Mouse (Mus musculus): ENCODE results near the gene Polq. TPM values are rescaled to one million over a fixed set of nuclear protein-coding genes. Genes with fewer than 3 reads are reported as not detected.

Gene Polq
- polyA plus RNA-seq (2015; fragmentation: Nextera tagmentation; extraction: Ambion mirVana), result 3.4 and 3.7 TPM in 2 replicates

DNA sequence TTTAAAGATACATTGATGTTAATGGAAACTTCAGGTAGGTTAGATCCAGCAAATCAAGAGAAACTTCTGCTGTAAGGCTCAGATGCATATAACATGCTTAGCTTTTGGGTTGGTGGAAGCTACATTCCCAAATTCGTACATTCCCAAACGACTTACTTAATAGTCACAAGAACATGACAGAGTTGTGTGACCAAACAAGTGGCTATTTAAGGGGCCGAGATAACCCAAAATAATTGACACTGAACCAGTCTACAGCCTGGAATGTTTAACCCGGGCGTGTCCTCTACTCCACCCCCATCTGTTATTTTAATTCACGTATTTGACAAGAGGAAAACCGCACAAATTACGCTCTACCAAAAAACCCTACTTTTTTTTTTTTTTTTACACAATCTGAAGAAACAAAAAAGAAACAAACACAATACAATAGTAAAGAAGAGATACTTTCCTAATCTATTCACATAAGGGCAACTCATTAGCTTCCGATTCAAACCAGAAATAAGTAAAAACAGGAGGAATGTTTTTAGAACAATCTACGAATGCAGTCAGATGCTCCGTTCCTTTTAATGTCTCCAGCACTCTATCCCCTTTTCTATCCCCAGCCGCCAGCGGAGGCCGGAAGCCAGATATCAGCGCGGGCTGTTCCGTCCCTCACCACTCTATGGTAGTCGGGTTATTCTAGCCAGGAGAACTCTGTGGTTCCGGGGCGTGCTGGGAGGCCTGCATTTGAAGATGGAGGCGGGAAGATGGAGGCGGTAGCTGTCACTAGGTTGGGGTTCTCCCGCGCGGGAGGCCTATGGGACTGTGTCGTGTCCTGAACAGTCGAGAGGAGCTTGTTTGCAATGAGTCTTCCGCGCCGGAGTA lies at the start of gene Polq:
TSS of gene Polq (plus strand) at position 726 of the 861 bp plus-strand sequence.
- Histone ChIP-seq H3K27ac (ENCODE audit: low read length) (no peak within 1 kb of the TSS), H3K4me2 (ENCODE audit: low read depth, low read length) (peak within 1 kb of the TSS; percentile 74)
- ATAC-seq, result peak; percentile 98

DNA sequence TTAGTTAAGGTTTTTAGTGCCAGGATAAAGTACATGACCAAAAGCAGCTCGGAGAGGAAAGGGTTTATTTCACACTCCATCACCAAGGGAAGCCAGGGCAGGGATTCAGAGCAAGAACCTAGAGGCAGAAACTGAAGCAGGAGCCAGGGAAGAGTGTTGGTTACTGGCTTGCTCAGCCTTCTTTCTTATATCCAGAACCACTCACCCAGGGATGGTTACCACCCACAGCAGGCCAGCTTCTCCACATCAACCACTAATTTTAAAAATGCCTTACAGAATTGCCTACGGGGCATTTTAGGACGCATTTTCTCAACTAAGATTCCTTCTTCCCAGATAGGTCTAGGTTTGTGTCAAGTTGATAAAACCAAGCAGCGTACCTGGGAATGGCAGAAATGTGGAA lies 48.2 kb upstream of the Polq start:
- Histone ChIP-seq H3K27ac (ENCODE audit: low read length) (no peak overlapping the region), H3K4me2 (ENCODE audit: low read depth, low read length) (no peak overlapping the region), H3K9me3 (ENCODE audit: control insufficient read depth, low read length) (no peaks in the 10 kb centered on the region), H3K36me3 (ENCODE audit: control insufficient read depth, insufficient read depth, low read length) (no peaks in the 10 kb centered on the region), H3K4me3 (ENCODE audit: low read length) (no peak overlapping the region), H3K4me1 (ENCODE audit: control insufficient read depth, insufficient read depth, low read length) (no peaks in the 10 kb centered on the region), H3K9ac (ENCODE audit: low read depth, low read length) (no peak overlapping the region), H3K27me3 (replicated peaks; ENCODE audit: control insufficient read depth, insufficient read depth, low read length) (no peaks in the 10 kb centered on the region)
- 80% methylated on average over 4 of the region's 4 CpGs for WGBS
- no peak for ATAC-seq

More for the DNA sequence above, at the start of gene Polq:
- Histone ChIP-seq H3K4me3 (ENCODE audit: low read length) (peak within 1 kb of the TSS; percentile 81), H3K9me3 (ENCODE audit: control insufficient read depth, low read length) (no peaks in the 10 kb centered on the region), H3K9ac (ENCODE audit: low read depth, low read length) (peak within 1 kb of the TSS; percentile 84), H3K36me3 (ENCODE audit: control insufficient read depth, insufficient read depth, low read length) (no peaks in the 10 kb centered on the region), H3K4me1 (ENCODE audit: control insufficient read depth, insufficient read depth, low read length) (peaks cover 6% of the 10 kb centered on the region), H3K27me3 (replicated peaks; ENCODE audit: control insufficient read depth, insufficient read depth, low read length) (no peaks in the 10 kb centered on the region)
- 5% methylated on average over 30 of the region's 30 CpGs for WGBS

DNA sequence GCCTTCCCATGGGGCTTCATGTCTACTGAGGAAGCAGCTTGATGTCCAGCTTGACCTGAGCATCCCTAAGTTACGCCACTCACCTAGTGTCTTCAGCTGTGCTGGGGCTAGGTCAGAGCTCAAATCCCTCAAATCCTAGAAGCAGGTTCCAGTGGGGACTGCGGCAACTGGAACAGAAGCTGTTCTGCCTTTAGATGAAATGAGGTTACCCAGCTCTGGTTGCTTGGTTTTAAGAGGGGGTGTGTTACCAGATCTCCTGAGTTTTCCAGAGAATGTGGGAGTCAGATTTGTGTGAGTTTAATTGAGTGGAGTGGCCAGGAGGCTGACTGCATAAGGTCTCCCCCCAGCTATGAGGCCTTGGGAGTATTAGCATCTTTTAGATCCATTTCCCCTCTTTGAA lies 32.5 kb upstream of the Polq start:
- 97% methylated on average over 2 of the region's 2 CpGs for WGBS
- Histone ChIP-seq H3K4me1 (ENCODE audit: control insufficient read depth, insufficient read depth, low read length) (no peaks in the 10 kb centered on the region), H3K27ac (ENCODE audit: low read length) (no peak overlapping the region), H3K9ac (ENCODE audit: low read depth, low read length) (no peak overlapping the region), H3K9me3 (ENCODE audit: control insufficient read depth, low read length) (no peaks in the 10 kb centered on the region), H3K4me3 (ENCODE audit: low read length) (no peak overlapping the region), H3K4me2 (ENCODE audit: low read depth, low read length) (no peak overlapping the region), H3K27me3 (replicated peaks; ENCODE audit: control insufficient read depth, insufficient read depth, low read length) (no peaks in the 10 kb centered on the region), H3K36me3 (ENCODE audit: control insufficient read depth, insufficient read depth, low read length) (no peaks in the 10 kb centered on the region)
- no peak for ATAC-seq

DNA sequence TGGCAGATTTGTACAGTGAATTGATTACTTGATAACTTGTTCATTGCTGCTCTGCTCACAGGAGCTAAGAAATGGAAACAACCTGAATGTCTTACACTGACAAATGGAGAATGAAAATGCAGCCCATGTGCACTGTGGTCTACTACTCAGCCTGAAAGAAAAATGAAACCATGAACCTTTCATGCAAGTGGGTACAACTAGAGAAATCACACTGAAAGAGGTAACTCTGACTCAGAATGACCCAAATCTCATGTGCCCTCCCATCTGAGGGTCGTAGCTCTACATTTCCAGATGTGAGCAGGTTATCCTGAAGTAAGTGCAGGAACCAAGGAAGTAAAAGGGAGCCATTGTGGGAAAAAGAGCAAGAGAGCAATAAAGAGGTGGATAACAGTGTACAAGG lies 27.8 kb upstream of the Polq start:
- no peaks in the 10 kb centered on the region for H3K9me3 ChIP-seq (ENCODE audit: control insufficient read depth, low read length)
- no peak overlapping the region for H3K9ac ChIP-seq (ENCODE audit: low read depth, low read length)
- H3K4me2 ChIP-seq (ENCODE audit: low read depth, low read length), result no peak overlapping the region
- 89% methylated on average over 1 of the region's 1 CpGs for WGBS
- H3K36me3 ChIP-seq (ENCODE audit: control insufficient read depth, insufficient read depth, low read length), result no peaks in the 10 kb centered on the region
- no peaks in the 10 kb centered on the region for H3K4me1 ChIP-seq (ENCODE audit: control insufficient read depth, insufficient read depth, low read length)
- H3K27me3 ChIP-seq (replicated peaks; ENCODE audit: control insufficient read depth, insufficient read depth, low read length), result no peaks in the 10 kb centered on the region
- ATAC-seq, result no peak
- H3K4me3 ChIP-seq (ENCODE audit: low read length), result no peak overlapping the region
- H3K27ac ChIP-seq (ENCODE audit: low read length), result no peak overlapping the region

DNA sequence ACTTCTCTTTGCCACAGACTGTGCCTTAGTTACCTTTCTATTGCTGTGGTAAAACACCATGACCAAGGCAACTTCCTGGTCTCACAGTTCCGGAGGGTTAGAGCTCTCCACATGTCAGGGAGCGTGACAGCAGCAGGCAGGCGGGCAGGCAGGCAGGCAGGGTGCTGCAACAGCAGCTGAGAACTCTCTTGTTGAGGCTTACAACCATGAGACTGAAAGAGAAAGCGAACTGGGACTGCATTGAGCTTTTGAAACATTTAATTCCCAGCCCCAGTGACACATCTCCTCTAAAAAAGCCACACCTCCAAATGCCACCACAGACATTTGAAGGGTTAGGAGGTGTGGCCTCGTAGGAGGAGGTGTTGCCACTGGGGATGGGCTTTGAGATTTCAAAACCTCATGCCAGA lies 25.9 kb upstream of the Polq start:
- no peak for ATAC-seq
- WGBS, result 66% methylated on average over 5 of the region's 5 CpGs

DNA sequence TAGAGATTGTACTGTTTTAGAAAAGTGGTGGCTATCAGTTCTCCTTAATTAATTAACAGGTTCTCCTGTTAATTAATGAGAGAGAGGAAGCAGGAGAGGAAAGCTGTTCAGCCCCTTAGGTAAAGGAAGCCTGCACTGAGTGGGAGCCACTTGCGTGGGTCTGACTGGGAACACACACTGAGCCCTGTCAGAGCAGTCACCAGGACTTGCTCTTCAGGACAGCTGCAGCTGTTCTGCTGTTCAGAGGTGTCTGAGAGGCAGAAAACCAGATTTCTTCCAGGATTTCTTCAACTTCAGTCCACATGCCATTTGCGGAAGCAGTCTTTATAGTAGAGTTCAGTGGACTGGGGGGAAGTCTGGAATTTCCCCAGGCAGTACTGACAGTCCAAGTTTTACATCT lies 24.2 kb upstream of the Polq start:
- Histone ChIP-seq H3K27ac (ENCODE audit: low read length) (no peak overlapping the region), H3K4me1 (ENCODE audit: control insufficient read depth, insufficient read depth, low read length) (no peaks in the 10 kb centered on the region), H3K4me3 (ENCODE audit: low read length) (no peak overlapping the region), H3K27me3 (replicated peaks; ENCODE audit: control insufficient read depth, insufficient read depth, low read length) (no peaks in the 10 kb centered on the region), H3K4me2 (ENCODE audit: low read depth, low read length) (no peak overlapping the region), H3K36me3 (ENCODE audit: control insufficient read depth, insufficient read depth, low read length) (no peaks in the 10 kb centered on the region), H3K9me3 (ENCODE audit: control insufficient read depth, low read length) (no peaks in the 10 kb centered on the region), H3K9ac (ENCODE audit: low read depth, low read length) (no peak overlapping the region)
- ATAC-seq, result no peak
- 66% methylated on average over 2 of the region's 2 CpGs for WGBS

More for the DNA sequence above, 25.9 kb upstream of the Polq start:
- no peaks in the 10 kb centered on the region for H3K36me3 ChIP-seq (ENCODE audit: control insufficient read depth, insufficient read depth, low read length)
- H3K4me3 ChIP-seq (ENCODE audit: low read length), result no peak overlapping the region
- no peak overlapping the region for H3K9ac ChIP-seq (ENCODE audit: low read depth, low read length)
- H3K27me3 ChIP-seq (replicated peaks; ENCODE audit: control insufficient read depth, insufficient read depth, low read length), result no peaks in the 10 kb centered on the region
- no peaks in the 10 kb centered on the region for H3K9me3 ChIP-seq (ENCODE audit: control insufficient read depth, low read length)
- H3K4me2 ChIP-seq (ENCODE audit: low read depth, low read length), result no peak overlapping the region
- H3K27ac ChIP-seq (ENCODE audit: low read length), result no peak overlapping the region
- no peaks in the 10 kb centered on the region for H3K4me1 ChIP-seq (ENCODE audit: control insufficient read depth, insufficient read depth, low read length)

DNA sequence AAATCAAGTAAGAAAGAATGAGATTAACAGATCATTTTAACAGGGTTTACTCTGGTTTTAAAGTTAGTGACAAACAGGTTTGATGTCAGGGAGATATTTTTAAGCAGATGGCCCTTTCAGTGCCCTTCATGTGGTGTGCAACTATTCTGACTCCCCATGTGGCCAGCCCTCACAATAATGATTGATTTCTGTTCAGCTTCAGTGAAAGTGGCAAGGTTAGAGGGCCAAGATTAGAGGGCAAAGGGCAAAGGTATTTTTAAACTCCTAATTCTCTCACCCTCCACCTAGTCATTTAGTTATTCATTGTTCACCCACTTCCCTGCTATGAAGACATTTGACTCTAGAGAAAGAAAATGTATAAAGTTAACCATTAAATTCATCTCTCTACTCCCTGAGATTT lies 23.5 kb upstream of the Polq start:
- H3K27ac ChIP-seq (ENCODE audit: low read length), result no peak overlapping the region
- no peak overlapping the region for H3K4me3 ChIP-seq (ENCODE audit: low read length)
- H3K27me3 ChIP-seq (replicated peaks; ENCODE audit: control insufficient read depth, insufficient read depth, low read length), result no peaks in the 10 kb centered on the region
- H3K9me3 ChIP-seq (ENCODE audit: control insufficient read depth, low read length), result no peaks in the 10 kb centered on the region
- H3K4me1 ChIP-seq (ENCODE audit: control insufficient read depth, insufficient read depth, low read length), result no peaks in the 10 kb centered on the region
- ATAC-seq, result no peak
- no peak overlapping the region for H3K4me2 ChIP-seq (ENCODE audit: low read depth, low read length)
- H3K9ac ChIP-seq (ENCODE audit: low read depth, low read length), result no peak overlapping the region
- H3K36me3 ChIP-seq (ENCODE audit: control insufficient read depth, insufficient read depth, low read length), result no peaks in the 10 kb centered on the region

DNA sequence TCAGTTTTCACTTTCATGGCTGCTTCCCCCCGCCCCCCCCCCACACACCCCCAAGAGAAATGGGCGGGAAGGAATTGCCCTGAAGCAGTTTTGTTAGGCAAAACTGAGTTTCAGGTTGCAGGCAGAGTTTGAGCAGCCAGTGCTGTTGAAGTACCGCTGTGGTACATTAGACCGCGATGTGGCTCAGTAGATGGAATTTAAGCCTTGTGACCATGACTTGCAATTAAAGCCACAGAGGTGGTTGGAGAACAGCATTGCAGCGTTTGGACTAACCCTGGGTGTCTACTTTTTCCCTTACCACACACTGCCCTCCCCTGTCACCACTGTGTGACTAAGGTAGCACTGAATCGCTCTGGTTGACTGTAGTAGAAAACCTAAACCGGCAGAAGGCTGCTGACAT lies 22.1 kb upstream of the Polq start:
- WGBS, result 80% methylated on average over 8 of the region's 8 CpGs
- Histone ChIP-seq H3K4me1 (ENCODE audit: control insufficient read depth, insufficient read depth, low read length) (no peaks in the 10 kb centered on the region), H3K27ac (ENCODE audit: low read length) (no peak overlapping the region), H3K36me3 (ENCODE audit: control insufficient read depth, insufficient read depth, low read length) (no peaks in the 10 kb centered on the region), H3K9me3 (ENCODE audit: control insufficient read depth, low read length) (no peaks in the 10 kb centered on the region), H3K4me3 (ENCODE audit: low read length) (no peak overlapping the region), H3K27me3 (replicated peaks; ENCODE audit: control insufficient read depth, insufficient read depth, low read length) (no peaks in the 10 kb centered on the region), H3K4me2 (ENCODE audit: low read depth, low read length) (no peak overlapping the region), H3K9ac (ENCODE audit: low read depth, low read length) (no peak overlapping the region)
- ATAC-seq, result no peak

DNA sequence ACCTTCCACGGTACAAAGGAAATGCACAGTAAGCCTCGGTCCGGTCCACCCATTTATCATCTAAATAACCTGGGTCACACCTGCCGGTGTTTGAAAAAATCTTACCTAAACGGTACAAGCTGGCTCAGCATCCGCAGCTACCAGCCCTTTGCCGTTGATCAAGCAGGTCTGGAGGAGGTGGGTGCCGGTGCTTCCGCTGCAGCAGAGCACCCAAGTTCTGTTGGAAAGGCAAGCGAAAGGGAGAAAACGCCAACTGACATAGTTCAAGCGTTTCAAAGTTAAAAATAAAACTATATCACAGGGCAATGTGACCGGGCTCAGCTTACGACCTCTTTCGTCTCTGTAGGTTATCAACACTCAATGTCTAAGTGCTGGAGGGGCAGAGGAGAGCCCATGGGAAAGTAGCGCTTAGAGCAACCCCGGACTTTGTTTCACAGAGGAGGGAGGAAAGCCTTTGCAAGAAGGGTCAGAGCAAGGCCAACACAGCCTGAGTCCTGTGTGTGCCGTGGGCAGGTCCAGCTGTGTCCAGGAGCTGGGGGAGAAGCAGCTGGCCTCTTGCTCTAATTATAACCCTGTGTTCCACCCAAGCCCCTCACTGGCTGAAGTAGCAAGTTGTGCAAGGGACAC lies 21.5 kb upstream of the Polq start, which contains the start of gene Fbxo40:
TSS of gene Fbxo40 (minus strand) at position 469 of the 627 bp plus-strand sequence.
- no peak within 1 kb of the TSS for H3K27ac ChIP-seq (ENCODE audit: low read length)
- H3K4me1 ChIP-seq (ENCODE audit: control insufficient read depth, insufficient read depth, low read length), result no peaks in the 10 kb centered on the region
- H3K9ac ChIP-seq (ENCODE audit: low read depth, low read length), result no peak within 1 kb of the TSS
- no peaks in the 10 kb centered on the region for H3K36me3 ChIP-seq (ENCODE audit: control insufficient read depth, insufficient read depth, low read length)
- H3K27me3 ChIP-seq (replicated peaks; ENCODE audit: control insufficient read depth, insufficient read depth, low read length), result no peaks in the 10 kb centered on the region
- no peak within 1 kb of the TSS for H3K4me3 ChIP-seq (ENCODE audit: low read length)
- no peaks in the 10 kb centered on the region for H3K9me3 ChIP-seq (ENCODE audit: control insufficient read depth, low read length)
- WGBS, result 64% methylated on average over 18 of the region's 18 CpGs
- no peak within 1 kb of the TSS for H3K4me2 ChIP-seq (ENCODE audit: low read depth, low read length)
- no peak for ATAC-seq

Measured in intestine, embryonic 16.5 days (tissue).